Mouse (Mus musculus): ENCODE data around the gene Lin7c. TPM values are rescaled to one million over a fixed set of nuclear protein-coding genes. Genes with fewer than 3 reads are reported as not detected.

Lin7c gene
- polyA plus RNA-seq, 1 experiment from 2014 or later: 62.6 TPM

GRCm38 (mm10) chr2:109881625-109882024 is 9.0 kb upstream of the Lin7c start:
- H3K9me3 ChIP-seq (ENCODE audit: control insufficient read depth, low read length): 0 out of 2 replicates have a peak, but pooled peaks cover 5% of the 10 kb centered on the region
- no peak overlapping the region for H3K9ac ChIP-seq (ENCODE audit: low read depth, low read length)
- no peaks in the 10 kb centered on the region for H3K27me3 ChIP-seq (replicated peaks; ENCODE audit: control insufficient read depth, insufficient read depth, low read length)
- 48% methylated on average over 1 of the region's 1 CpGs for WGBS
- DNase-seq (ENCODE audit: low spot score): no peak
- H3K27ac ChIP-seq (replicated peaks; ENCODE audit: low read depth, low read length): no peak overlapping the region
- no peak overlapping the region for H3K4me2 ChIP-seq (ENCODE audit: low read depth, low read length)
- H3K4me3 ChIP-seq (ENCODE audit: low read depth, low read length): no peak overlapping the region
- no peaks in the 10 kb centered on the region for H3K4me1 ChIP-seq (ENCODE audit: control insufficient read depth, insufficient read depth, low read length)
- no peak for ATAC-seq (ENCODE audit: low read depth)
- no peaks in the 10 kb centered on the region for H3K36me3 ChIP-seq (ENCODE audit: control insufficient read depth, insufficient read depth, low read length)

GRCm38 (mm10) chr2:109884106-109884505 is 6.5 kb upstream of the Lin7c start:
- 73% methylated on average over 4 of the region's 4 CpGs for WGBS
- peak; percentile 17 for DNase-seq (ENCODE audit: low spot score)
- no peak for ATAC-seq (ENCODE audit: low read depth)

GRCm38 (mm10) chr2:109884507-109884906 is 6.1 kb upstream of the Lin7c start:
- DNase-seq (ENCODE audit: low spot score): no peak
- no peak for ATAC-seq (ENCODE audit: low read depth)
- no peak overlapping the region for H3K27ac ChIP-seq (replicated peaks; ENCODE audit: low read depth, low read length)
- H3K36me3 ChIP-seq (ENCODE audit: control insufficient read depth, insufficient read depth, low read length): no peaks in the 10 kb centered on the region
- no peak overlapping the region for H3K9ac ChIP-seq (ENCODE audit: low read depth, low read length)
- no peaks in the 10 kb centered on the region for H3K4me1 ChIP-seq (ENCODE audit: control insufficient read depth, insufficient read depth, low read length)
- no peak overlapping the region for H3K4me2 ChIP-seq (ENCODE audit: low read depth, low read length)
- 58% methylated on average over 4 of the region's 4 CpGs for WGBS
- peaks cover 5% of the 10 kb centered on the region; the same call in 1 of the 2 replicates for H3K9me3 ChIP-seq (ENCODE audit: control insufficient read depth, low read length)
- H3K27me3 ChIP-seq (replicated peaks; ENCODE audit: control insufficient read depth, insufficient read depth, low read length): no peaks in the 10 kb centered on the region
- no peak overlapping the region for H3K4me3 ChIP-seq (ENCODE audit: low read depth, low read length)

More at GRCm38 (mm10) chr2:109884106-109884505, 6.5 kb upstream of the Lin7c start:
- no peak overlapping the region for H3K9ac ChIP-seq (ENCODE audit: low read depth, low read length)
- no peak overlapping the region for H3K27ac ChIP-seq (replicated peaks; ENCODE audit: low read depth, low read length)
- 0 out of 2 replicates have a peak, but pooled peaks cover 5% of the 10 kb centered on the region for H3K9me3 ChIP-seq (ENCODE audit: control insufficient read depth, low read length)
- H3K36me3 ChIP-seq (ENCODE audit: control insufficient read depth, insufficient read depth, low read length): no peaks in the 10 kb centered on the region
- no peak overlapping the region for H3K4me3 ChIP-seq (ENCODE audit: low read depth, low read length)
- no peaks in the 10 kb centered on the region for H3K4me1 ChIP-seq (ENCODE audit: control insufficient read depth, insufficient read depth, low read length)
- H3K27me3 ChIP-seq (replicated peaks; ENCODE audit: control insufficient read depth, insufficient read depth, low read length): no peaks in the 10 kb centered on the region
- no peak overlapping the region for H3K4me2 ChIP-seq (ENCODE audit: low read depth, low read length)

GRCm38 (mm10) chr2:109890068-109890467 is 585 bp upstream of the Lin7c start:
- ATAC-seq (ENCODE audit: low read depth): no peak
- peaks cover 13% of the 10 kb centered on the region for H3K4me1 ChIP-seq (ENCODE audit: control insufficient read depth, insufficient read depth, low read length)
- H3K4me3 ChIP-seq (ENCODE audit: low read depth, low read length): peak overlapping the region; percentile 98
- no peak for DNase-seq (ENCODE audit: low spot score)
- no peaks in the 10 kb centered on the region for H3K27me3 ChIP-seq (replicated peaks; ENCODE audit: control insufficient read depth, insufficient read depth, low read length)
- H3K27ac ChIP-seq (replicated peaks; ENCODE audit: low read depth, low read length): peak overlapping the region; percentile 93
- H3K36me3 ChIP-seq (ENCODE audit: control insufficient read depth, insufficient read depth, low read length): peaks cover 10% of the 10 kb centered on the region
- H3K4me2 ChIP-seq (ENCODE audit: low read depth, low read length): peak overlapping the region; percentile 85
- peaks cover 6% of the 10 kb centered on the region; the same call in 1 of the 2 replicates for H3K9me3 ChIP-seq (ENCODE audit: control insufficient read depth, low read length)
- 36% methylated on average over 4 of the region's 4 CpGs for WGBS
- peak overlapping the region; percentile 98 for H3K9ac ChIP-seq (ENCODE audit: low read depth, low read length)

- peak; percentile 22 for DNase-seq (ENCODE audit: low spot score)
- Histone ChIP-seq H3K4me2 (ENCODE audit: low read depth, low read length) (peak overlapping the region; percentile 85), H3K9me3 (ENCODE audit: control insufficient read depth, low read length) (peaks cover 6% of the 10 kb centered on the region; the same call in 1 of the 2 replicates), H3K9ac (ENCODE audit: low read depth, low read length) (peak overlapping the region; percentile 98), H3K27me3 (replicated peaks; ENCODE audit: control insufficient read depth, insufficient read depth, low read length) (no peaks in the 10 kb centered on the region), H3K36me3 (ENCODE audit: control insufficient read depth, insufficient read depth, low read length) (peaks cover 19% of the 10 kb centered on the region), H3K4me3 (ENCODE audit: low read depth, low read length) (peak overlapping the region; percentile 98), H3K27ac (replicated peaks; ENCODE audit: low read depth, low read length) (peak overlapping the region; percentile 93), H3K4me1 (ENCODE audit: control insufficient read depth, insufficient read depth, low read length) (peaks cover 13% of the 10 kb centered on the region)
- WGBS: 0% methylated on average over 9 of the region's 34 CpGs
- ATAC-seq (ENCODE audit: low read depth): peak; percentile 81
Measured at GRCm38 (mm10) chr2:109891031-109891430, 378 bp downstream of the Lin7c start.

GRCm38 (mm10) chr2:109891471-109891870 is 818 bp downstream of the Lin7c start:
- peak; percentile 34 for DNase-seq (ENCODE audit: low spot score)
- peaks cover 13% of the 10 kb centered on the region for H3K4me1 ChIP-seq (ENCODE audit: control insufficient read depth, insufficient read depth, low read length)
- H3K27me3 ChIP-seq (replicated peaks; ENCODE audit: control insufficient read depth, insufficient read depth, low read length): no peaks in the 10 kb centered on the region
- peak overlapping the region; percentile 93 for H3K27ac ChIP-seq (replicated peaks; ENCODE audit: low read depth, low read length)
- peak overlapping the region; percentile 85 for H3K4me2 ChIP-seq (ENCODE audit: low read depth, low read length)
- no peak for ATAC-seq (ENCODE audit: low read depth)
- H3K36me3 ChIP-seq (ENCODE audit: control insufficient read depth, insufficient read depth, low read length): peaks cover 24% of the 10 kb centered on the region
- peak overlapping the region; percentile 98 for H3K4me3 ChIP-seq (ENCODE audit: low read depth, low read length)
- H3K9me3 ChIP-seq (ENCODE audit: control insufficient read depth, low read length): peaks cover 6% of the 10 kb centered on the region; the same call in 1 of the 2 replicates
- H3K9ac ChIP-seq (ENCODE audit: low read depth, low read length): peak overlapping the region; percentile 98
- WGBS: 26% methylated on average over 4 of the region's 4 CpGs

- no peak overlapping the region for H3K4me3 ChIP-seq (ENCODE audit: low read depth, low read length)
- ATAC-seq (ENCODE audit: low read depth): no peak
- H3K9me3 ChIP-seq (ENCODE audit: control insufficient read depth, low read length): no peaks in the 10 kb centered on the region
- H3K4me2 ChIP-seq (ENCODE audit: low read depth, low read length): no peak overlapping the region
- no peak overlapping the region for H3K9ac ChIP-seq (ENCODE audit: low read depth, low read length)
- peaks cover 65% of the 10 kb centered on the region for H3K36me3 ChIP-seq (ENCODE audit: control insufficient read depth, insufficient read depth, low read length)
- no peak overlapping the region for H3K27ac ChIP-seq (replicated peaks; ENCODE audit: low read depth, low read length)
- peaks cover 13% of the 10 kb centered on the region for H3K4me1 ChIP-seq (ENCODE audit: control insufficient read depth, insufficient read depth, low read length)
- 85% methylated on average over 7 of the region's 7 CpGs for WGBS
- no peak for DNase-seq (ENCODE audit: low spot score)
- H3K27me3 ChIP-seq (replicated peaks; ENCODE audit: control insufficient read depth, insufficient read depth, low read length): no peaks in the 10 kb centered on the region
Measured at GRCm38 (mm10) chr2:109896311-109896710, 5.7 kb downstream of the Lin7c start.

- WGBS: 81% methylated on average over 7 of the region's 7 CpGs
- no peak overlapping the region for H3K9ac ChIP-seq (ENCODE audit: low read depth, low read length)
Measured at GRCm38 (mm10) chr2:109902869-109903268, 12.2 kb downstream of the Lin7c start.

GRCm38 (mm10) chr2:109904171-109904821 is 13.6 kb downstream of the Lin7c start:
- WGBS: under 1% methylated on average over 7 of the region's 7 CpGs
- Histone ChIP-seq H3K36me3 (ENCODE audit: control insufficient read depth, insufficient read depth, low read length) (peaks cover 25% of the 10 kb centered on the region), H3K27ac (replicated peaks; ENCODE audit: low read depth, low read length) (no peak overlapping the region), H3K4me3 (ENCODE audit: low read depth, low read length) (no peak overlapping the region), H3K27me3 (replicated peaks; ENCODE audit: control insufficient read depth, insufficient read depth, low read length) (no peaks in the 10 kb centered on the region), H3K9me3 (ENCODE audit: control insufficient read depth, low read length) (no peaks in the 10 kb centered on the region), H3K9ac (ENCODE audit: low read depth, low read length) (no peak overlapping the region), H3K4me1 (ENCODE audit: control insufficient read depth, insufficient read depth, low read length) (no peaks in the 10 kb centered on the region), H3K4me2 (ENCODE audit: low read depth, low read length) (no peak overlapping the region)
- ATAC-seq (ENCODE audit: low read depth) (peak; percentile 72), DNase-seq (ENCODE audit: low spot score) (peak; percentile 93)

More at GRCm38 (mm10) chr2:109902869-109903268, 12.2 kb downstream of the Lin7c start:
- no peak overlapping the region for H3K4me2 ChIP-seq (ENCODE audit: low read depth, low read length)
- no peak overlapping the region for H3K4me3 ChIP-seq (ENCODE audit: low read depth, low read length)
- H3K27ac ChIP-seq (replicated peaks; ENCODE audit: low read depth, low read length): no peak overlapping the region
- no peaks in the 10 kb centered on the region for H3K27me3 ChIP-seq (replicated peaks; ENCODE audit: control insufficient read depth, insufficient read depth, low read length)
- peaks cover 37% of the 10 kb centered on the region for H3K36me3 ChIP-seq (ENCODE audit: control insufficient read depth, insufficient read depth, low read length)
- H3K4me1 ChIP-seq (ENCODE audit: control insufficient read depth, insufficient read depth, low read length): no peaks in the 10 kb centered on the region
- H3K9me3 ChIP-seq (ENCODE audit: control insufficient read depth, low read length): no peaks in the 10 kb centered on the region
- ATAC-seq (ENCODE audit: low read depth): no peak
- no peak for DNase-seq (ENCODE audit: low spot score)
